27 mouse cellular contexts compared by ENCODE assay signal in the genomic region with DNA sequence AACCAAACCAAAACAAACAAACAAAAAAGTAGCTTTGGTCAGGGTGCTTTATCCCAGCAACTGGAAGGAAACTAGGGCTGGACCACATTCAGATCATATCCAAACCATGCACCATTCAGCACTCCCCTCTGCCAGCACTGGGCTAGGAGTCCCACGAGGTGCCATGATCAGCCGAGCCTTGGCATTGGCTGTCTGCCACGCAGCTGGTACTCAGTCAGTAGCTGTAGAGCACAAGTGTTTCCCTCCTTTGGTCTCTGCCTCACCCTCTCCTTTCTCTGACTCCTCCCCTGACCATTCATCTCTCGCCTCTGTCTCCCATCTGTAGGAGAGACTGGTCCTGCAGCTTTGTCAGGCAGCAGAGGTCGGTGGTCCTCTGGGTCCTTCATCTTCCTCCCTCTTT. TPM values are rescaled to one million over a fixed set of nuclear protein-coding genes. Genes with fewer than 3 reads are reported as not detected.
"Had no signal": no experiment of that assay in that cellular context is flagged by ENCODE, and none has a peak within 500 bp of the region (broad histone marks: within the 10 kb centered on the region; RNA-seq: fewer than 3 reads in every experiment).

No protein-coding gene starts in this region.

- H3K9ac ChIP-seq: limb, embryonic 12.5 days; limb, embryonic 15.5 days; liver, embryonic 14.5 days; liver, postnatal 0 days; lung, embryonic 14.5 days; midbrain, embryonic 13.5 days; stomach, embryonic 15.5 days had no signal

- ATAC-seq: liver, postnatal 0 days; lung, postnatal 0 days; midbrain, embryonic 13.5 days; midbrain, embryonic 16.5 days had no signal

- H3K4me3 ChIP-seq: layer of hippocampus, adult 2 months; limb, embryonic 12.5 days; limb, embryonic 15.5 days; midbrain, embryonic 13.5 days; stomach, embryonic 15.5 days had no signal

- H3K9me3 ChIP-seq: limb, embryonic 12.5 days; limb, embryonic 15.5 days; midbrain, embryonic 13.5 days; stomach, embryonic 15.5 days had no signal

- DNase-seq: kidney, adult 18-20 months; kidney, adult 9 months; kidney, postnatal 14 days; layer of hippocampus, adult 9-11 months; liver, postnatal 0 days; lung, embryonic 14.5 days; spleen, adult 18-20 months; thymus, postnatal 25 days had no signal

- H3K4me2 ChIP-seq: limb, embryonic 12.5 days; limb, embryonic 15.5 days; liver, embryonic 11.5 days; lung, embryonic 14.5 days; midbrain, embryonic 13.5 days; stomach, embryonic 15.5 days had no signal

- H3K27ac ChIP-seq: layer of hippocampus, adult 2 months; limb, embryonic 12.5 days; limb, embryonic 15.5 days; liver, embryonic 14.5 days; macrophage; midbrain, embryonic 13.5 days; stomach, embryonic 15.5 days had no signal

- H3K36me3 ChIP-seq: limb, embryonic 12.5 days; limb, embryonic 15.5 days; midbrain, embryonic 13.5 days; stomach, embryonic 15.5 days had no signal

RNA-seq across cellular contexts. Expression of a gene that starts 9.3 kb away (rescaled TPM):
- total RNA-seq: layer of hippocampus, adult 2 months; layer of hippocampus, postnatal 25 days; left cerebral cortex, adult 18-20 months; left cerebral cortex, postnatal 10 days; megakaryocyte, adult 5-6 weeks had no signal
- polyA plus RNA-seq: large intestine, adult 2 months; liver, embryonic 11.5 days; liver, postnatal 0 days; lung, embryonic 14.5 days; lung, postnatal 0 days; macrophage; midbrain, embryonic 16.5 days; neural tube, embryonic 14.5 days had no signal

RNA-seq across cellular contexts. Expression of a gene that starts 26.6 kb away (rescaled TPM):
- total RNA-seq: layer of hippocampus, adult 2 months; layer of hippocampus, postnatal 25 days; left cerebral cortex, adult 18-20 months; left cerebral cortex, postnatal 10 days; left cerebral cortex, postnatal 36 days; megakaryocyte, adult 5-6 weeks had no signal
- polyA plus RNA-seq: kidney, embryonic 16.5 days; large intestine, adult 2 months; limb, embryonic 12.5 days; limb, embryonic 15.5 days; liver, embryonic 11.5 days; liver, embryonic 14.5 days; liver, postnatal 0 days; lung, embryonic 14.5 days; macrophage; midbrain, embryonic 13.5 days; midbrain, embryonic 16.5 days; neural tube, embryonic 14.5 days; stomach, embryonic 15.5 days; thymus, postnatal 0 days had no signal
